Mouse (Mus musculus): ENCODE results near the gene Myd88. TPM values are rescaled to one million over a fixed set of nuclear protein-coding genes. Genes with fewer than 3 reads are reported as not detected.
"Not testable (repeated sequence)": the region's sequence is repeated elsewhere in the genome, so short reads cannot be mapped to it uniquely, and the experiment has no call there.

The Myd88 gene
- polyA plus RNA-seq (2016; fragmentation: Nextera tagmentation; extraction: Ambion mirVana) = 10.8 and 12.7 TPM in 2 replicates

GRCm38 (mm10) chr9:119340909-119341816 is at the start of gene Myd88:
Myd88 (minus strand) TSS chr9:119341411.
- H3K36me3 ChIP-seq = peaks cover 43% of the 10 kb centered on the region
- under 1% methylated on average over 67 of the region's 68 CpGs for WGBS
- peak; percentile 95 for ATAC-seq (ENCODE audit: insufficient number of reproducible peaks, low FRiP score)

DNA sequence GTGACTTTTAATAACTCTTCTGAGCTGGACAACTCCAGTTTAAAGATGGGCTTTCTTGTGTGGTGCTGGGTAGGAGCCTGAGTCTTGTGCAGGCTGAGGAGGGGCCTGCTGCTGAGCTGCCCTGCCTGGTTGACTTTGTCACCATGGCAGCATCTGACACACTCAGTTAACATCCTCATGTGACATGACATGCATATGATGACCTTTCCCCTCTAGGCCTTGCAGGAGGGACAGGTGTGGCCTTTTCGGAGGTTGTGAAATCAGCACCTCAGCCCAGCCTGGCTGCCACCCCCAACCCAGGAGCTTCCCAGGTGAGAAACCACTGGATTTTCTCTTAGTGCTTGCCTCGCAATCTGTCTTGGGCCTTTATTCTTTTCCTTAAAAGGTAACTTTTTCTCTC is 49.0 kb upstream of the Myd88 start:
- Histone ChIP-seq H3K36me3 (no peaks in the 10 kb centered on the region), H3K9ac (no peak overlapping the region), H3K9me3 (replicated peaks) (no peaks in the 10 kb centered on the region; the same call in 1 of the 2 replicates), H3K4me1 (replicated peaks) (no peaks in the 10 kb centered on the region), H3K27me3 (replicated peaks) (no peaks in the 10 kb centered on the region), H3K4me2 (no peak overlapping the region), H3K4me3 (no peak overlapping the region), H3K27ac (ENCODE audit: poor library complexity, severe bottlenecking) (no peak overlapping the region)
- WGBS = 83% methylated on average over 2 of the region's 2 CpGs
- no peak for ATAC-seq (ENCODE audit: insufficient number of reproducible peaks, low FRiP score)

More at GRCm38 (mm10) chr9:119340909-119341816, at the start of gene Myd88:
- Histone ChIP-seq H3K4me2 (peak within 1 kb of the TSS; percentile 83), H3K27me3 (replicated peaks) (no peaks in the 10 kb centered on the region), H3K9ac (peak within 1 kb of the TSS; percentile 89), H3K27ac (ENCODE audit: poor library complexity, severe bottlenecking) (peak within 1 kb of the TSS; percentile 86), H3K4me3 (peak within 1 kb of the TSS; percentile 87), H3K9me3 (replicated peaks) (no peaks in the 10 kb centered on the region), H3K4me1 (replicated peaks) (peaks cover 14% of the 10 kb centered on the region)

DNA sequence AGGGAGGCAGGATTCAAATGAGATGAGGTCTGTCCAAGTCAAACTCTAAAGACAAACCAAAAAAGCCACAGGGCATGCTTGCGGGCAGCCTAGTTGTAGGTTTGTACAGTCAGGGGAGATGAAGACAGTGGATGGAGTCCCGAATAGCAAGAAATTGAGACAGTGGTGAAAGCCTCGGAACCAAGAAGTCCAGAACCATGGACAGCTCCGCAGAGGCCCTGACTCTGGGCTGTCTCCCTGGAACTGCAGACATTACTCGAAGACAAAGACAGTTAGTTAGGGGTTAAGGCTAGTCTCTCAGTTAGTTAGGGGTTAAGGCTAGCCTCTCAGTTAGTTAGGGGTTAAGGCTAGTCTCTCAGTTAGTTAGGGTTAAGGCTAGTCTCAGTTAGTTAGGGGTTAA is 47.7 kb upstream of the Myd88 start:
- H3K9me3 ChIP-seq (replicated peaks) = no peaks in the 10 kb centered on the region; the same call in 1 of the 2 replicates
- no peak for ATAC-seq (ENCODE audit: insufficient number of reproducible peaks, low FRiP score)
- H3K36me3 ChIP-seq = no peaks in the 10 kb centered on the region
- no peaks in the 10 kb centered on the region for H3K4me1 ChIP-seq (replicated peaks)
- H3K27me3 ChIP-seq (replicated peaks) = no peaks in the 10 kb centered on the region
- no peak overlapping the region for H3K4me3 ChIP-seq
- no peak overlapping the region for H3K9ac ChIP-seq
- H3K27ac ChIP-seq (ENCODE audit: poor library complexity, severe bottlenecking) = no peak overlapping the region
- H3K4me2 ChIP-seq = no peak overlapping the region
- WGBS = 46% methylated on average over 5 of the region's 5 CpGs

- H3K4me1 ChIP-seq (replicated peaks) = peaks cover 6% of the 10 kb centered on the region
- no peaks in the 10 kb centered on the region for H3K27me3 ChIP-seq (replicated peaks)
- no peak overlapping the region for H3K27ac ChIP-seq (ENCODE audit: poor library complexity, severe bottlenecking)
- no peak overlapping the region for H3K4me3 ChIP-seq
- WGBS = 49% methylated on average over 6 of the region's 6 CpGs
- no peak for ATAC-seq (ENCODE audit: insufficient number of reproducible peaks, low FRiP score)
- peaks cover 8% of the 10 kb centered on the region; the same call in 1 of the 2 replicates for H3K36me3 ChIP-seq
- H3K4me2 ChIP-seq = no peak overlapping the region
- no peak overlapping the region for H3K9ac ChIP-seq
- H3K9me3 ChIP-seq (replicated peaks) = no peaks in the 10 kb centered on the region; the same call in 1 of the 2 replicates
These were observed 41.4 kb upstream of the Myd88 start for GRCm38 (mm10) chr9:119382603-119383002.

- no peak overlapping the region for H3K4me2 ChIP-seq
- no peaks in the 10 kb centered on the region for H3K9me3 ChIP-seq (replicated peaks)
- peaks cover 6% of the 10 kb centered on the region for H3K4me1 ChIP-seq (replicated peaks)
- H3K27ac ChIP-seq (ENCODE audit: poor library complexity, severe bottlenecking) = no peak overlapping the region
- no peak overlapping the region for H3K9ac ChIP-seq
- H3K27me3 ChIP-seq (replicated peaks) = no peaks in the 10 kb centered on the region
- peaks cover 8% of the 10 kb centered on the region; the same call in 1 of the 2 replicates for H3K36me3 ChIP-seq
- ATAC-seq (ENCODE audit: insufficient number of reproducible peaks, low FRiP score) = no peak
- no peak overlapping the region for H3K4me3 ChIP-seq
- WGBS = 85% methylated on average over 4 of the region's 4 CpGs
These were observed 37.0 kb upstream of the Myd88 start for GRCm38 (mm10) chr9:119378231-119378630.

DNA sequence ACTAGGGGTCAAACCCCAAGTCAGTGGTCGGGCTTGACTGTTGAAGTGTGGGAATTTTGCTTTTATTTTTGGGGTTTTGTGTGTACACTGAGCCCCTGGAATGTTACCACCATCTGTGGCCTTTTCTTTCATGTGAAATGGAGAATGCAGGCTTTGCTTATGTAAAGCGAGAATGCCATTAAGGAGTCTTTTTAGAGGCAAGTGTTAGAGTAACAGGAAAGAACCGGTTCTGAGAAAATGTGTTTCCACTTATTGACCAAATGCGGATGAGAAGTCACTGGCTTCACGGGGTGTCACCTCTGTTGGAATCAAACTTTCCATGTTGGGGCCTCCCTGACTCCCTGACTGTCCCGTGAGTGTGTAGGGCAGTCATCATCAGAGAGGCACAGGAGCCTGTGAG is 34.3 kb upstream of the Myd88 start:
- no peak overlapping the region for H3K4me2 ChIP-seq
- WGBS = 61% methylated on average over 6 of the region's 6 CpGs

DNA sequence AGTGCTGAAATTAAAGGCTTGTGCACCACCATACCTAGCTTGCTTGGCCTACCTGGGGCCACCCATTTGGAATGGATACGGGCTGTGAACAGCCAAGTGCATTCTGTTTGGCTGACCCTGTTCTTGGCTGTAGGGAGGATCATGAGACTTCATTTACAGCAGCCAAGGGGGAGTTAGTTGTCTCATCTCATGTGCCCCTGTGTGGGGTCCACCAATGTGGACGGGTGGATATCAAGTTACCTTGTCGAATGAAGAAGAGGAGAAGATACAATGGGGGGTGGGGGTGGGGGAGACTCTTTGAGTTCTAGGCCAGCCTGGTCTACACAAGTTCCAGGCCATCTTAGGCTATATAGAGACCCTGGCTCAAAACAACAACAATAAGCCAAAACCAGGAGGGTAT is 33.8 kb upstream of the Myd88 start:
- H3K36me3 ChIP-seq = peaks cover 8% of the 10 kb centered on the region; the same call in 1 of the 2 replicates
- no peak for ATAC-seq (ENCODE audit: insufficient number of reproducible peaks, low FRiP score)
- no peak overlapping the region for H3K27ac ChIP-seq (ENCODE audit: poor library complexity, severe bottlenecking)
- no peak overlapping the region for H3K9ac ChIP-seq
- no peaks in the 10 kb centered on the region for H3K27me3 ChIP-seq (replicated peaks)
- no peak overlapping the region for H3K4me2 ChIP-seq
- H3K4me3 ChIP-seq = no peak overlapping the region
- 71% methylated on average over 3 of the region's 3 CpGs for WGBS
- no peaks in the 10 kb centered on the region for H3K9me3 ChIP-seq (replicated peaks)
- no peaks in the 10 kb centered on the region for H3K4me1 ChIP-seq (replicated peaks)

More for the DNA sequence above, 34.3 kb upstream of the Myd88 start:
- no peak for ATAC-seq (ENCODE audit: insufficient number of reproducible peaks, low FRiP score)
- Histone ChIP-seq H3K9ac (no peak overlapping the region), H3K9me3 (replicated peaks) (no peaks in the 10 kb centered on the region), H3K27ac (ENCODE audit: poor library complexity, severe bottlenecking) (no peak overlapping the region), H3K4me1 (replicated peaks) (no peaks in the 10 kb centered on the region), H3K36me3 (peaks cover 8% of the 10 kb centered on the region; the same call in 1 of the 2 replicates), H3K27me3 (replicated peaks) (no peaks in the 10 kb centered on the region), H3K4me3 (no peak overlapping the region)

DNA sequence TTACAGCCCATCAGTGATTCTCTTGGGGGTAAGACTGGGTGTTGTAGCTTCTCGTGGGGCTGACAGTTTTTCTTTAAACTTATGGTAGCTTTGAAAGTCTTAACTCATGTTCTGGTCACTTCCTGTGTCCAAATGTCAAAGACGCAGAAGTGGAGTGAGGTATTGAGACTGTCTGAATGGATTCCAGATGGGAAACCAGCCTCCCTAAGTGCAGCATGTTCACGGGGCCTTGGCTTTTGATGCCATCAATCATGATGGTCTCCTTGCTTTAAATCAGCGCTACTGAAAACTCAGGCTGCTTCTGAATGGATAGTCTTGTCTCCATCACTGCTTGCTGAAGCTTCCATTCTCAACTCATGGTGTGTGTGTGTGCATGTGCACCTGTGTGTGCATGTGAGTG is 30.0 kb upstream of the Myd88 start:
- no peak overlapping the region for H3K4me3 ChIP-seq
- no peak overlapping the region for H3K27ac ChIP-seq (ENCODE audit: poor library complexity, severe bottlenecking)
- H3K4me1 ChIP-seq (replicated peaks) = no peaks in the 10 kb centered on the region
- H3K4me2 ChIP-seq = no peak overlapping the region
- no peaks in the 10 kb centered on the region for H3K9me3 ChIP-seq (replicated peaks)
- WGBS = 75% methylated on average over 4 of the region's 4 CpGs
- H3K27me3 ChIP-seq (replicated peaks) = no peaks in the 10 kb centered on the region
- no peak overlapping the region for H3K9ac ChIP-seq
- H3K36me3 ChIP-seq = no peaks in the 10 kb centered on the region
- ATAC-seq (ENCODE audit: insufficient number of reproducible peaks, low FRiP score) = no peak

DNA sequence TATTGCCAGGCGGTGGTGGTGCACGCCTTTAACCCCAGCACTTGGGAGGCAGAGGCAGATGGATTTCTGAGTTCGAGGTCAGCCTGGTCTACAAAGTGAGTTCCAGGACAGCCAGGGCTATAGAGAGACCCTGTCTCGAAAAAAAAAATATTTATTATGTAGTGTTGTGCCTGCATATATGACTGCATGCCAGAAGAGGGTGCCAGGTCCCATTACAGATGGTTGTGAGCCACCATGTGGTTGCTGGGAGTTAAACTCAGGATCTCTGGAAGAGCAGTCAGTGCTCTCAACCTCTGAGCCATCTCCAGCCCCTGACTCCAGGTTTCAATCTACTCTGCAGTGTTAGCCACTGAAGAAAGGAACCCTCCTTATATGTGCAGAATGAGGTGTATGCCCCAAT is 29.6 kb upstream of the Myd88 start:
- not testable (repeated sequence) for ATAC-seq (ENCODE audit: insufficient number of reproducible peaks, low FRiP score); H3K36me3 ChIP-seq; H3K4me3 ChIP-seq; H3K4me2 ChIP-seq; H3K9ac ChIP-seq; H3K4me1 ChIP-seq (replicated peaks); H3K27me3 ChIP-seq (replicated peaks); H3K9me3 ChIP-seq (replicated peaks); H3K27ac ChIP-seq (ENCODE audit: poor library complexity, severe bottlenecking)
- WGBS = 75% methylated on average over 4 of the region's 4 CpGs

- Histone ChIP-seq H3K4me1 (replicated peaks) (peaks cover 11% of the 10 kb centered on the region), H3K36me3 (no peaks in the 10 kb centered on the region), H3K4me2 (no peak overlapping the region), H3K9ac (no peak overlapping the region), H3K4me3 (no peak overlapping the region), H3K9me3 (replicated peaks) (no peaks in the 10 kb centered on the region), H3K27ac (ENCODE audit: poor library complexity, severe bottlenecking) (no peak overlapping the region), H3K27me3 (replicated peaks) (no peaks in the 10 kb centered on the region)
- no peak for ATAC-seq (ENCODE audit: insufficient number of reproducible peaks, low FRiP score)
- 87% methylated on average over 3 of the region's 3 CpGs for WGBS
These were observed 27.2 kb upstream of the Myd88 start for GRCm38 (mm10) chr9:119368367-119368766.

DNA sequence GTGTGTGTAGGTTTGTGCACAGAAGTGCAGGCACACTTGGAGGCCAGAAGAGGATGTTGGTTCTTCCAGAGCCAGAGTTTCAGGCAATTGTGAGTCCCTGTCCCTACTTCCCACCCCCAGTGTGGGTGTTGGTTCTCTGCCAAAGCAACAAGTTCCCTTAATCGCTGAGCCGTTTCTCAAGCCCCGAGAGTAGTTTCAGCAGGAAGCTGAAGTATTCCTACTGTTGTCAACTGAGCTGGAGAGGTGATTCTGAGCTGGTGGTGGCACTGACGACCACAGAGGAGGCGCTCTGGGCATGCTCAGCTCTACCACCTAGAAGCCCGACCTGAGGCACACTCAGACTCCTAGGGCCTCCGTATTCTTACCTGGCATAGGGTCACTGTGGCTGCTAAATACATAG is 24.1 kb upstream of the Myd88 start, which contains the start of gene Slc22a14:
TSS of gene Slc22a14 (minus strand) at position 270 of the 400 bp plus-strand sequence.
- Histone ChIP-seq H3K4me1 (replicated peaks) (peaks cover 24% of the 10 kb centered on the region), H3K4me3 (no peak within 1 kb of the TSS), H3K36me3 (no peaks in the 10 kb centered on the region), H3K9me3 (replicated peaks) (no peaks in the 10 kb centered on the region), H3K27me3 (replicated peaks) (no peaks in the 10 kb centered on the region), H3K9ac (no peak within 1 kb of the TSS), H3K27ac (ENCODE audit: poor library complexity, severe bottlenecking) (no peak within 1 kb of the TSS), H3K4me2 (no peak within 1 kb of the TSS)
- WGBS = 60% methylated on average over 7 of the region's 7 CpGs
- ATAC-seq (ENCODE audit: insufficient number of reproducible peaks, low FRiP score) = no peak
